In the genomic region with DNA sequence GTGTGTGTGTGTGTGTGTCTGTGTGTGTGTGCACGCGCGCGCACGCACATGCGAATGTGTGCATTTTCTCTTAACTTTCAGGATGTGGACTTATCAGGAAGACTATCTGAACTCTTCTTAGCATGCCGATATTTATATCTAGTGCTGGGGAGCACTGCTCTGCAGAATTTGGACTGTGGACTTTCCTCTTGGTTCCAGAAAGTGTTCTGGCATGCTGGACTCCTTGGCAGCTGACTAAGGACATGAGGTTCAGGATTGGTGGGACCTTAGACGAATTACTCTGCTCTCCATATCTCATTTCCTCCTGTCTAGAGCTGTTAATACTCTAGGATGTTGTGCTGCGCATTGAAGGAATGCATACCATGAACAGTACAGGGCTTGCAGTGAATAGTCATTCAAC, we compare ENCODE assay signal across 24 mouse cellular contexts. TPM values are rescaled to one million over a fixed set of nuclear protein-coding genes. Genes with fewer than 3 reads are reported as not detected.
"Had no signal": no experiment of that assay in that cellular context is flagged by ENCODE, and none has a peak within 500 bp of the region (broad histone marks: within the 10 kb centered on the region; RNA-seq: fewer than 3 reads in every experiment).

No protein-coding gene starts in this region.

- H3K27me3 ChIP-seq: heart, embryonic 13.5 days; heart, embryonic 15.5 days; limb, embryonic 12.5 days; liver, embryonic 13.5 days had no signal

- H3K36me3 ChIP-seq: heart, embryonic 13.5 days; heart, embryonic 15.5 days; hindbrain, embryonic 13.5 days; hindbrain, embryonic 15.5 days; limb, embryonic 10.5 days; limb, embryonic 12.5 days; liver, embryonic 13.5 days; liver, embryonic 15.5 days had no signal

- H3K4me2 ChIP-seq: heart, embryonic 11.5 days; heart, embryonic 13.5 days; heart, embryonic 15.5 days; hindbrain, embryonic 13.5 days; hindbrain, embryonic 15.5 days; limb, embryonic 12.5 days; liver, embryonic 11.5 days; liver, embryonic 13.5 days; liver, embryonic 15.5 days had no signal

- H3K4me3 ChIP-seq: heart, adult 2 months; heart, embryonic 13.5 days; heart, embryonic 15.5 days; hindbrain, embryonic 13.5 days; hindbrain, embryonic 15.5 days; layer of hippocampus, adult 2 months; left cerebral cortex, adult 2 months; limb, embryonic 10.5 days; limb, embryonic 12.5 days; liver, embryonic 13.5 days; liver, embryonic 15.5 days had no signal

- H3K4me1 ChIP-seq: liver, embryonic 13.5 days; liver, embryonic 15.5 days had no signal

- H3K9me3 ChIP-seq: heart, embryonic 13.5 days; heart, embryonic 15.5 days; hindbrain, embryonic 13.5 days; hindbrain, embryonic 15.5 days; limb, embryonic 10.5 days; limb, embryonic 12.5 days; liver, embryonic 13.5 days; liver, embryonic 15.5 days had no signal

- ATAC-seq: forebrain, postnatal 0 days; hindbrain, postnatal 0 days; intestine, embryonic 16.5 days; liver, postnatal 0 days had no signal

- H3K9ac ChIP-seq: forebrain, postnatal 0 days; heart, embryonic 13.5 days; heart, embryonic 15.5 days; hindbrain, embryonic 13.5 days; hindbrain, embryonic 15.5 days; limb, embryonic 12.5 days; liver, embryonic 13.5 days; liver, embryonic 15.5 days; liver, postnatal 0 days had no signal

- H3K27ac ChIP-seq: heart, adult 2 months; heart, embryonic 13.5 days; heart, embryonic 15.5 days; hindbrain, embryonic 13.5 days; hindbrain, embryonic 15.5 days; hindbrain, postnatal 0 days; kidney, postnatal 0 days; layer of hippocampus, adult 2 months; left cerebral cortex, adult 2 months; limb, embryonic 10.5 days; limb, embryonic 12.5 days; liver, embryonic 13.5 days; liver, embryonic 15.5 days had no signal

- DNase-seq: forebrain, postnatal 0 days; gastrocnemius, postnatal 14 days; gastrocnemius, postnatal 36 days; heart, adult 11 months; heart, adult 2 months; heart, postnatal 14 days; heart, postnatal 36 days; liver; liver, embryonic 13.5 days; liver, postnatal 0 days had no signal

RNA-seq across cellular contexts. Expression of gene Wdr72, which starts 2.4 kb away (rescaled TPM):
- polyA plus RNA-seq: liver, embryonic 15.5 days had no signal
